Mouse (Mus musculus): ENCODE measurements at regions not wholly inside any gene's neighbourhood (a gene's known extent, or its start where the extent isn't known, plus 50 kb on each side); places are given as distances from the start of the nearest gene placed in this dataset.

DNA sequence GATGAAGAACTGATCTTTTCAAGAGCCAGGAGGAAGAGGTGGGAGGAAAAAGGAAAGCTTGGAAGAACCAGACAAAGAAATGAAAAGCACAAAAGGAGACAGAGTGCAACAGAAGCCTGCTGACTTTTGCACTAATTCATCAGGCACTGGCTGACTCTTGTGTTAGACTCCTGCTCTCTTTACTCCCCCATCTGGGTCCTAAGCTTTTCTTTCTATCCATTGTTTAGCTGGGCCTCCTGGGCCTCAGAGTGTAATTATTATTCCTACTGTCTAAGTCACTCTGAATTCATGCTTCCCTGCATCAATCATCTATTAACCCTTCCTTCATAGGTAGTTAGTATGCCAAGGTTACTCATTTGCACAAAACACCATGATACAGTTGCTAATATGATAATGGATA, 74.2 kb downstream of the Gm15294 start:
- in situ Hi-C loops (cut with MboI, MseI): loop anchor here (25.0 kb wide), 1 partner anchor 1111 kb away; no protein-coding TSS in a partner anchor

Data from regulatory T cell (primary cell).